Mouse (Mus musculus) liver, adult 2 months (tissue): ENCODE results near the gene Pde8a.

Source experiments
- CTCF ChIP-seq: fragments of 200-500 bp; IDR thresholded peaks from 2 replicates; pipeline ENCODE4 v1.5.1; 2011; ENCODE audit warnings: low read depth, low read length, control low read depth
- POLR2A ChIP-seq: fragments of 200-500 bp; IDR thresholded peaks from 2 replicates; pipeline ENCODE4 v1.6.1; 2011; ENCODE audit warnings: low read length, control low read depth; ENCODE audit not compliant: insufficient read depth; ENCODE audit errors: extremely low read depth

DNA sequence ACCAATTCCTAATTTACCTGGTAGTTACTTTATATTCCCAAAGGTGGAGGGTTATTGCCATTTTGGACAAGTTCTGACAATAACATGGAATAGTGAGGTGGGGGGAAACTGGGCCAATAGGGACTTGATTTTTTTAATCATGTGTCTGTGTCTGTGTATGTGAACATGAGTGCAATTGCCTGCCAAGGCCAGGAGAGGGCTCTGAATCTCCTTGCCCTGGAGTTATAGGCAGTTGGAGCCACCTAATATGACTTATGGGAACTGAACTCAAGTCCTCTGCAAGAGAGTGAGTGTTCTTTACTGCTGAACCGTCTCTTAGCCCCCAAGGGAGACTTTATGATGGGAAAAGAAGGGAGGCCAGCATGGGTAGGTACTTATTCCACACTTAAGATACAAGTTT, 28.7 kb upstream of the Pde8a start:
- TF ChIP-seq CTCF (no peak), POLR2A (no peak)
